Mouse (Mus musculus) MEL (cell line): ENCODE results near the gene Tbc1d1.

Source experiments
- GATA1 ChIP-seq: IDR thresholded peaks from 2 replicates; pipeline ENCODE4 v1.6.1; 2011; ENCODE audit warnings: low read depth, low read length, improper control_type of control experiment
- MXI1 ChIP-seq: IDR thresholded peaks from 2 replicates; pipeline ENCODE4 v1.6.1; 2011; ENCODE audit warnings: mild to moderate bottlenecking, low read depth, low read length, improper control_type of control experiment
- POLR2A ChIP-seq, 2 experiments: IDR thresholded peaks; 2 replicates each; pipeline ENCODE4 v1.6.1; 2011 to 2012; ENCODE audit warnings: low read length in 2 of 2, mild to moderate bottlenecking in 2 of 2, control low read depth in 1 of 2, improper control_type of control experiment in 1 of 2, low read depth in 1 of 2, moderate library complexity in 1 of 2; ENCODE audit not compliant: control insufficient read depth in 1 of 2, insufficient read depth in 1 of 2, poor library complexity in 1 of 2
- POLR2AphosphoS2 ChIP-seq: IDR thresholded peaks from 2 replicates; pipeline ENCODE4 v1.6.1; 2011; ENCODE audit warnings: low read length, improper control_type of control experiment
- TAL1 ChIP-seq: IDR thresholded peaks from 2 replicates; pipeline ENCODE4 v1.6.1; 2012; ENCODE audit warnings: mild to moderate bottlenecking, inconsistent platforms, low read length, moderate library complexity, mixed read lengths
- TBP ChIP-seq: IDR thresholded peaks from 2 replicates; pipeline ENCODE4 v1.8.0; 2011; ENCODE audit warnings: low read depth, low read length, improper control_type of control experiment
- TCF12 ChIP-seq: IDR thresholded peaks from 2 replicates; pipeline ENCODE4 v1.6.1; 2014; ENCODE audit warnings: low read depth, mild to moderate bottlenecking, inconsistent platforms, low read length, improper control_type of control experiment, moderate library complexity
- USF1 ChIP-seq: IDR thresholded peaks from 2 replicates; pipeline ENCODE4 v1.6.1; 2014; ENCODE audit warnings: low read depth, mild to moderate bottlenecking, inconsistent platforms, low read length, improper control_type of control experiment, moderate library complexity

DNA sequence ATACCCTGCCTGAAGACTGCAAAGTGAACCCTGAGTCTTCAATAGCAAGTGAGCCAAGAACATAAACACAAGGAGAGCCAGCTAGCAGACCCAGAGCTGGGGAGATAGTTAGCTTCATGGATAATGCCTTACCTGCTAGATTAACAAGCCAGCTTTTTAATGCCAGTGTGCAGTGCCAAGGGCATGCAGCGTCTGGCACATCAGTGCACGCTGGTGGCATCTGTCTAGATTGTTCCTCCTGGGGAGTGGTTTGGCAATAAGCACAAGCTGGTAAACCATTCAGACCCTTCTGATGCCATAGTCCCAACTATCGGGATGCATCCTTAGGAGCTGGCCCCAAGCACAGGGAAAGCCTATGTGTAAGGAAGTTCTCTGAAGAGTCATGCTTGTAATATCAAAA lies 185.6 kb downstream of the Tbc1d1 start:
- TF ChIP-seq TBP (no peak), MXI1 (no peak), POLR2A (IDR thresholded peaks at IDR 0.05; ENCODE audit: control insufficient read depth in 1 of 2, insufficient read depth in 1 of 2, low read depth in 1 of 2, low read length in 2 of 2, poor library complexity in 1 of 2) (no peak), GATA1 (no peak), USF1 (no peak), TAL1 (no peak), POLR2AphosphoS2 (no peak), TCF12 (no peak)
